Mouse (Mus musculus) kidney, adult 2 months (tissue): Measurements from ENCODE around the gene Tmprss6.

Source experiments
- CTCF ChIP-seq: fragments of 200-500 bp; conservative IDR thresholded peaks from 2 replicates; pipeline ENCODE4 v1.5.1; 2011; ENCODE audit warnings: low read depth, mild to moderate bottlenecking, control low read depth, low read length, moderate library complexity, mixed read lengths; ENCODE audit not compliant: insufficient read depth, insufficient read length
- POLR2A ChIP-seq: fragments of 200-500 bp; IDR thresholded peaks from one replicate; pipeline ENCODE4 v1.6.1; 2011; ENCODE audit warnings: low read depth, low read length, control low read depth

DNA sequence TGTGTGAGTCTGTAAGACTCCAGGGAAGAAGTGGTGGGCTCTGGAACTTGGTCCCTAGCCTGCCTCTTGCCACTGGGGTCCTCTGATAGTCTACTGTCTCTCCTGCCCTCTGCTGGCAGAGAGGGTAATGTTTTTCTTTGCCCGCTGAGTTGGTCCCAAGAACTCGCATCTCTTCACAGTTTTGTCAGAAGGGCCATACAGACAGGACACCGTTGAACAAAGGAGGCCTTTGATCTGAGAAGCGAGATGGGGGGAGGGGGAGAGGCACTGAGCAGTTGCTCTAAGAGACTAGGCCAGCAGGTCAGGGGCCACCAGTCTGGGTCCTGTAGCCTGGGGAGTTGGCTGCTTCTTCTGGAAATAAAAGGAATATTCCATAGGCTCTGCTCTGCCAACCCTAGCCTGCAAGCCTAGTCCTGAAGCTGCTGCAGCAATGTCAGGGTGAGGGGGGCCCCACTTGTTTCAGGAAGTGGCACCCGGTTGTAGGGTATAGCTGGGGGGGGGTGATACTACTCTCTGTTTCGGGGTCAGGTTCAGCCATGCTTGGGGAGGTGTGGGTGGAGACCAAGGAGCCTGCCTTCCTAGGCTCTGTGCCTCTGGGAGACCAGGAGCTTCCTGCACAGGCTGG is 33.4 kb downstream of the Tmprss6 start:
- TF ChIP-seq POLR2A (no peak), CTCF (peak; percentile 60)
